In genomic region chr4:148664021-148664420, GRCm38 (mm10) we compare ENCODE assay signal across 23 mouse cellular contexts. TPM values are rescaled to one million over a fixed set of nuclear protein-coding genes. Genes with fewer than 3 reads are reported as not detected.
"Had no signal": no experiment of that assay in that cellular context is flagged by ENCODE, and none has a peak within 500 bp of the region (broad histone marks: within the 10 kb centered on the region; RNA-seq: fewer than 3 reads in every experiment).

No protein-coding gene starts in this region.

- ATAC-seq: midbrain, embryonic 15.5 days had no signal

- H3K4me1 ChIP-seq: midbrain, embryonic 12.5 days had no signal

- H3K9ac ChIP-seq: kidney, embryonic 15.5 days; limb, embryonic 13.5 days; liver, embryonic 13.5 days; lung, embryonic 14.5 days; midbrain, embryonic 12.5 days; midbrain, embryonic 15.5 days; neural tube, embryonic 13.5 days had no signal

- H3K4me3 ChIP-seq: kidney, embryonic 15.5 days; limb, embryonic 10.5 days; limb, embryonic 13.5 days; liver, embryonic 13.5 days; midbrain, embryonic 12.5 days; midbrain, embryonic 15.5 days; neural tube, embryonic 13.5 days had no signal

- H3K9me3 ChIP-seq: kidney, embryonic 15.5 days; limb, embryonic 10.5 days; limb, embryonic 13.5 days; liver, embryonic 13.5 days; midbrain, embryonic 12.5 days; midbrain, embryonic 15.5 days; neural tube, embryonic 13.5 days had no signal

- H3K27me3 ChIP-seq: midbrain, embryonic 15.5 days had no signal

- DNase-seq: kidney, adult 11 months; kidney, adult 8-10 months; kidney, postnatal 14 days; kidney, postnatal 4 days; liver; liver, embryonic 13.5 days; lung, embryonic 14.5 days; right cerebral cortex, postnatal 25 days; thymus, adult 18-20 months; thymus, postnatal 36 days had no signal

- H3K4me2 ChIP-seq: kidney, embryonic 15.5 days; limb, embryonic 13.5 days; liver, embryonic 13.5 days; lung, embryonic 14.5 days; midbrain, embryonic 12.5 days; midbrain, embryonic 15.5 days; neural tube, embryonic 13.5 days had no signal

- H3K27ac ChIP-seq: kidney, embryonic 15.5 days; limb, embryonic 10.5 days; limb, embryonic 13.5 days; liver, embryonic 13.5 days; macrophage; midbrain, embryonic 12.5 days; midbrain, embryonic 15.5 days; neural tube, embryonic 13.5 days had no signal

- H3K36me3 ChIP-seq: kidney, embryonic 15.5 days; limb, embryonic 10.5 days; limb, embryonic 13.5 days; liver, embryonic 13.5 days; midbrain, embryonic 12.5 days; midbrain, embryonic 15.5 days; neural tube, embryonic 13.5 days had no signal

RNA-seq across cellular contexts. Expression of gene Gm572, which starts 20.9 kb away (rescaled TPM):
- total RNA-seq: layer of hippocampus, adult 18-20 months; layer of hippocampus, postnatal 14 days; left cerebral cortex, adult 18-20 months; left cerebral cortex, postnatal 25 days had no signal
- polyA plus RNA-seq: kidney, embryonic 15.5 days; limb, embryonic 10.5 days; limb, embryonic 13.5 days; liver, embryonic 13.5 days; liver, embryonic 16.5 days; lung, embryonic 14.5 days; lung, postnatal 0 days; macrophage; midbrain, embryonic 12.5 days; midbrain, embryonic 15.5 days; neural tube, embryonic 13.5 days had no signal
